Mouse (Mus musculus): ENCODE measurements at regions not wholly inside any gene's neighbourhood (a gene's known extent, or its start where the extent isn't known, plus 50 kb on each side); places are given as distances from the start of the nearest gene placed in this dataset.

- no peak for TF ChIP-seq CTCF (IDR thresholded peaks at IDR 0.05; ENCODE audit: extremely low read depth, insufficient read depth, insufficient read length, insufficient replicate concordance)
- no peak for TF ChIP-seq POLR2A (IDR thresholded peaks at IDR 0.05; ENCODE audit: low read depth, low read length)
Measured at GRCm38 (mm10) chr13:101450501-101450900, 317.5 kb downstream of the Pik3r1 start.

Data from spleen, adult 2 months (tissue).